Mouse (Mus musculus) heart, adult 2 months (tissue): ENCODE data around the gene Jak1. TPM values are rescaled to one million over a fixed set of nuclear protein-coding genes. Genes with fewer than 3 reads are reported as not detected.

Source experiments
- DNase-seq, 2 experiments: peaks; one replicate each; pipeline ENCODE4 v3.0.0; 2021
- H3K27ac ChIP-seq: fragments of 200-600 bp; 2 replicates; pipeline ENCODE4 v1.8.1; 2022
- H3K27me3 ChIP-seq: fragments of 200-500 bp; 2 replicates; pipeline ENCODE4 v1.6.1; 2012; ENCODE audit warnings: mild to moderate bottlenecking, low read length, inconsistent platforms, mixed read lengths; ENCODE audit not compliant: control insufficient read depth, insufficient read depth
- H3K36me3 ChIP-seq: fragments of 200-500 bp; 2 replicates; pipeline ENCODE4 v1.6.1; 2012; ENCODE audit warnings: low read length, inconsistent platforms; ENCODE audit not compliant: control insufficient read depth, insufficient read depth
- H3K4me1 ChIP-seq: fragments of 200-500 bp; 2 replicates; pipeline ENCODE4 v1.6.1; 2011; ENCODE audit warnings: low read length; ENCODE audit not compliant: control insufficient read depth, insufficient read depth
- H3K4me3 ChIP-seq: fragments of 200-600 bp; 2 replicates; pipeline ENCODE4 v1.8.1; 2022
- H3K79me2 ChIP-seq: fragments of 200-500 bp; replicated peaks from 2 replicates; pipeline ENCODE4 v1.6.1; 2012; ENCODE audit warnings: mild to moderate bottlenecking, inconsistent platforms, low read length, moderate library complexity, mixed read lengths; ENCODE audit not compliant: control insufficient read depth, insufficient read depth
- H3K9ac ChIP-seq: fragments of 200-500 bp; 2 replicates; pipeline ENCODE4 v1.6.1; 2012; ENCODE audit warnings: low read depth, mild to moderate bottlenecking, control low read depth, inconsistent platforms, low read length, mixed read lengths
- CTCF ChIP-seq: fragments of 200-600 bp; IDR thresholded peaks from 2 replicates; pipeline ENCODE4 v1.8.1; 2022; ENCODE audit warnings: antibody characterized with exemption, mild to moderate bottlenecking, moderate library complexity
- EP300 ChIP-seq: fragments of 200-500 bp; IDR thresholded peaks from 2 replicates; pipeline ENCODE4 v1.6.1; 2011; ENCODE audit warnings: low read depth, low read length, control low read depth; ENCODE audit not compliant: insufficient read depth
- POLR2A ChIP-seq: fragments of 200-500 bp; IDR thresholded peaks from 2 replicates; pipeline ENCODE4 v1.6.1; 2011; ENCODE audit warnings: mild to moderate bottlenecking, low read depth, low read length, control low read depth; ENCODE audit not compliant: insufficient read depth
- WGBS: fragments of 180-500 bp; shearing (Covaris S2); methylation state at CpG from one replicate; pipeline ENCODE4 v1.1.7; 2018; 5-methylcytosine and 5-hydroxymethylcytosine counted together
- intact Hi-C: fragments of 180-260 bp; cut with DNase I; formaldehyde crosslinking; loops from one replicate; pipeline ENCODE4 v1.15.1; 2025
- polyA plus RNA-seq: library from polyadenylated mRNA; depleted of rRNA; stranded (reverse); fragments of >200 nt; gene quantifications from 2 replicates; pipeline ENCODE4 v1.2.3, GENCODE M21; 2012
- total RNA-seq, 2 experiments: library from RNA; stranded (reverse); gene quantifications; 2 replicates each; pipeline ENCODE4 v1.2.3; 2021

Gene Jak1
- total and polyA plus RNA-seq, 3 experiments, result 30.9 to 95.4 (median 86.7) TPM

DNA sequence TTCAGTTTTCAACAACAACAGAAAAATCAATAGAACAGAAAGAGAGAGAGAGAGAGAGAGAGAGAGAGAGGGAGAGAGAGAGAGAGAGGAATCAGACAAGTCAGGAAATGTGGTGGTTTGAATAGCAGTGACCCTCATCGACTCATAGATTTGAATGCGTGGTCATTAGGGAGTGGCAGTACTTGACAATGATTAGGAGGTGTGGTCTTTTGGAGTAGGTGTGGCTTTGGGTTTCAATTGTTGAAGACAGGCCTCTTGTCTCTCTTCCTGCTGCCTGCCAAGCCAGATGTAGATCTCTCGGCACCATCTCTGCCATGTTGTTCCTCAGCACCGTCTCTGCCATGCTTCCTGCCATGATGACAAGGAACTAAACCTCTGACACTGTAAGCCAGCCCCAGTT lies 121.2 kb downstream of the Jak1 start:
- no peak overlapping the region for H3K4me3 ChIP-seq
- H3K79me2 ChIP-seq, result no peaks in the 10 kb centered on the region
- H3K36me3 ChIP-seq, result no peaks in the 10 kb centered on the region
- WGBS, result 54% methylated on average over 4 of the region's 4 CpGs
- no peak for DNase-seq
- H3K27me3 ChIP-seq, result no peaks in the 10 kb centered on the region
- intact Hi-C loops, result loop anchor here (10.0 kb wide), 1 partner anchor 1139 kb away; no protein-coding TSS in a partner anchor
- H3K9ac ChIP-seq, result no peak overlapping the region
- TF ChIP-seq EP300 (no peak), CTCF (no peak), POLR2A (no peak)
- H3K4me1 ChIP-seq, result no peaks in the 10 kb centered on the region; the same call in 1 of the 2 replicates
- no peak overlapping the region for H3K27ac ChIP-seq

- H3K79me2 ChIP-seq, result no peaks in the 10 kb centered on the region
- 74% methylated on average over 5 of the region's 5 CpGs for WGBS
- no peaks in the 10 kb centered on the region for H3K36me3 ChIP-seq
- H3K9ac ChIP-seq, result no peak overlapping the region
- DNase-seq, result no peak
- no peak overlapping the region for H3K4me3 ChIP-seq
- no peak overlapping the region for H3K27ac ChIP-seq
- H3K4me1 ChIP-seq, result no peaks in the 10 kb centered on the region; the same call in 1 of the 2 replicates
- H3K27me3 ChIP-seq, result no peaks in the 10 kb centered on the region
- TF ChIP-seq EP300, result no peak
- TF ChIP-seq POLR2A, result no peak
- no peak for TF ChIP-seq CTCF
- intact Hi-C loops, result loop anchor here (10.0 kb wide), 1 partner anchor 1137 kb away; no protein-coding TSS in a partner anchor
Observed at GRCm38 (mm10) chr4:101141768-101142167, 123.3 kb downstream of the Jak1 start.

- no peak overlapping the region for H3K4me3 ChIP-seq
- TF ChIP-seq POLR2A, result no peak
- no peak for TF ChIP-seq CTCF
- no peak for TF ChIP-seq EP300
- 86% methylated on average over 11 of the region's 11 CpGs for WGBS
- intact Hi-C loops, result no loop called here
- no peaks in the 10 kb centered on the region for H3K27me3 ChIP-seq
- no peaks in the 10 kb centered on the region for H3K4me1 ChIP-seq
- H3K36me3 ChIP-seq, result no peaks in the 10 kb centered on the region
- H3K9ac ChIP-seq, result no peak overlapping the region
- no peak for DNase-seq
- H3K79me2 ChIP-seq, result no peaks in the 10 kb centered on the region
- H3K27ac ChIP-seq, result no peak overlapping the region
Observed at GRCm38 (mm10) chr4:101137975-101138374, 127.1 kb downstream of the Jak1 start.

DNA sequence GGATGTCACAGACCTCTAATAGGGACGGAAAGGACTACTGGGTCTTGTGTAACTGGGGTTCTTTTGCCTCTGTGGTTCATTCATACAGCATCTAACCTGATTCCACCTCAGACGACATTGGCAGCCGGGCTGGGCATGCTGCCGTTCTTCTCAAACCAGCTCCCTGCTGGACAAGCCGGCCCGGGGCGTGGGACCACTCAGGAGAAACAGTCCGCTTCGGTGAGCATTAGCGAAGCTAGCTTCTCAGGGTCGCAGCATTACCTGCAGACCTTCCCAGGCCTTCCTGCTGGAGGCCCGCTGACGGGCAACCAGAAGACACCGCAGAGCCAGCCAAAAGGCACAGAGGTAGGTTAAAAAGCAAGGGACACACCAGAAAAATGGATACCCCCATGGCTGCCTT lies 129.2 kb downstream of the Jak1 start:
- Histone ChIP-seq H3K4me3 (no peak overlapping the region), H3K4me1 (no peaks in the 10 kb centered on the region), H3K27ac (no peak overlapping the region), H3K36me3 (no peaks in the 10 kb centered on the region), H3K9ac (no peak overlapping the region), H3K79me2 (no peaks in the 10 kb centered on the region), H3K27me3 (no peaks in the 10 kb centered on the region)
- no peak for TF ChIP-seq POLR2A
- TF ChIP-seq EP300, result no peak
- no peak for TF ChIP-seq CTCF
- intact Hi-C loops, result no loop called here
- DNase-seq, result no peak
- whole genome bisulfite sequencing, result 95% methylated on average over 14 of the region's 14 CpGs

DNA sequence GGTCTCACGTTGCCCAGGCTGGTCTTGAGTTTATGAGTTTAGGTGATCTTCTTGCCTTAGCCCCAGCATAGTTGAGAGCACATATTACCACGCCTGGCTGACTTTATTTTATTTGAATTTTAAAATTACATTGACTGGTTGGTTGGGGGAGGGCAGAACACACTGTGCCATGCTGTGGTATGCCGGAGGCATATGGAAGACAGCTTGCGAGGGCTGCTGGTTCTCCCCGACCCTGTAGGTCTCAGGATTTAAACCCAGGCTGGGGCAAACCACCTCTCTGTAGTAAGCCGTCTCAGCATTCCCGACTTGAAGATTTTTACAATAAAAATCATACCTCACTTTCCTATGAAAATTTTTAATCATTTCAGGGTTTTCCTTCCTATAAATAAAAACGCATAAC lies 130.1 kb downstream of the Jak1 start:
- 86% methylated on average over 8 of the region's 8 CpGs for WGBS
- Histone ChIP-seq H3K36me3 (no peaks in the 10 kb centered on the region), H3K9ac (no peak overlapping the region), H3K79me2 (no peaks in the 10 kb centered on the region), H3K4me1 (no peaks in the 10 kb centered on the region), H3K27me3 (no peaks in the 10 kb centered on the region), H3K4me3 (no peak overlapping the region), H3K27ac (no peak overlapping the region)
- TF ChIP-seq CTCF (no peak), EP300 (no peak), POLR2A (no peak)
- intact Hi-C loops, result no loop called here
- no peak for DNase-seq

- no peaks in the 10 kb centered on the region for H3K79me2 ChIP-seq
- no peaks in the 10 kb centered on the region for H3K36me3 ChIP-seq
- no peak overlapping the region for H3K9ac ChIP-seq
- intact Hi-C loops, result no loop called here
- no peak overlapping the region for H3K27ac ChIP-seq
- DNase-seq, result no peak
- no peak overlapping the region for H3K4me3 ChIP-seq
- no peak for TF ChIP-seq EP300
- no peak for TF ChIP-seq CTCF
- no peak for TF ChIP-seq POLR2A
- H3K4me1 ChIP-seq, result no peaks in the 10 kb centered on the region
- 90% methylated on average over 7 of the region's 7 CpGs for WGBS
- H3K27me3 ChIP-seq, result no peaks in the 10 kb centered on the region
Observed at GRCm38 (mm10) chr4:101121002-101121401, 144.1 kb downstream of the Jak1 start.
